14 mouse cellular contexts compared by ENCODE assay signal in genomic region chr4:129418321-129418720, GRCm38 (mm10). TPM values are rescaled to one million over a fixed set of nuclear protein-coding genes. Genes with fewer than 3 reads are reported as not detected.
"Had no signal": no experiment of that assay in that cellular context is flagged by ENCODE, and none has a peak within 500 bp of the region (broad histone marks: within the 10 kb centered on the region; RNA-seq: fewer than 3 reads in every experiment).

No protein-coding gene starts in this region.

- H3K27me3 ChIP-seq: limb, embryonic 15.5 days; liver, embryonic 15.5 days; neural tube, embryonic 13.5 days had no signal

- H3K4me3 ChIP-seq: left cerebral cortex, adult 2 months; limb, embryonic 15.5 days; liver, embryonic 15.5 days; midbrain, embryonic 10.5 days; neural tube, embryonic 13.5 days had no signal

- H3K9ac ChIP-seq: limb, embryonic 15.5 days; liver, embryonic 15.5 days; neural tube, embryonic 13.5 days had no signal

- H3K4me1 ChIP-seq: limb, embryonic 15.5 days; midbrain, embryonic 10.5 days; neural tube, embryonic 13.5 days had no signal

- H3K36me3 ChIP-seq: limb, embryonic 15.5 days; liver, embryonic 15.5 days; midbrain, embryonic 10.5 days; neural tube, embryonic 13.5 days had no signal

- H3K9me3 ChIP-seq: limb, embryonic 15.5 days; midbrain, embryonic 10.5 days; neural tube, embryonic 13.5 days had no signal

- H3K27ac ChIP-seq: left cerebral cortex, adult 2 months; limb, embryonic 15.5 days; midbrain, embryonic 10.5 days; neural tube, embryonic 13.5 days had no signal

- DNase-seq: kidney, adult 2 months; kidney, postnatal 25 days; lung, postnatal 4 days; midbrain, embryonic 14.5 days; right cerebral cortex, adult 18-20 months; right cerebral cortex, postnatal 25 days; thymus, postnatal 4 days had no signal

- H3K4me2 ChIP-seq: limb, embryonic 15.5 days; liver, embryonic 15.5 days; neural tube, embryonic 13.5 days had no signal

RNA-seq across cellular contexts. Expression of gene Zbtb8b, which starts 22.3 kb away (rescaled TPM):
- total RNA-seq: megakaryocyte, adult 5-6 weeks had no signal
- polyA plus RNA-seq: small intestine, adult 2 months had no signal
